Mouse (Mus musculus): ENCODE results near the gene Tmem44.
A peak's percentile ranks its signal among the peaks of the same experiment; 100 is the strongest.

Gene Tmem44

GRCm38 (mm10) chr16:30518635-30519034 lies 32.0 kb downstream of the Tmem44 start:
- no peak for DNase-seq (ENCODE audit: low spot score in 2 of 2)

DNA sequence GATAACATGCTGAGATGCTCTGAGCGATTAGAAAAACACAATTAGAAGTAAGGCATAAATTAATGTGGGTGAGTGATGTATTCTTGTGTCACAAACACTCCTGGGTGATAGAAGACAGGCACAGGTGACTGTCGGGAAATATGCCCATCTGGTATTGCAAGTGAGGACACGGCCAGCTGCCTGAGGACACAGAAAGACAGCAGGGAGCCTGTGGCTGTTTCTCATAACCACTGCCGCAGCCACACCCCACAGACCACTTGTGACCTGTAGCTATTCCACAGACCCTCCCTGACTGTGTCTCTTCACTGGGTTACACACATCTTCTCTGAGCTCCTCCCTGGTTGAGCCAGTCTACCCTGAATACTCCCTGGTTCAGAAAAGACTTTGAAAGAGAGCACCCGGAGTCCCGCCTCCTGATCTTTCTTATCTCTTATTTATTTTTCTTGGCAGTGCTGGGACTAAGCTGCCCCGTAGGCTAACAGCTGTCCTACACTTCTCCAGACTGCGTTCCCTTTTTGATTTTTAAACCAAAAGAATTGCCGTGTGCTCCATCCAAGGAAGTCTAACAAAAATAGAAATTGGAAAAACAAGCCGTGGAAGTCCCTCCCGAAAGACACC lies 32.9 kb downstream of the Tmem44 start:
- no peak for DNase-seq (ENCODE audit: low spot score in 2 of 2)

DNA sequence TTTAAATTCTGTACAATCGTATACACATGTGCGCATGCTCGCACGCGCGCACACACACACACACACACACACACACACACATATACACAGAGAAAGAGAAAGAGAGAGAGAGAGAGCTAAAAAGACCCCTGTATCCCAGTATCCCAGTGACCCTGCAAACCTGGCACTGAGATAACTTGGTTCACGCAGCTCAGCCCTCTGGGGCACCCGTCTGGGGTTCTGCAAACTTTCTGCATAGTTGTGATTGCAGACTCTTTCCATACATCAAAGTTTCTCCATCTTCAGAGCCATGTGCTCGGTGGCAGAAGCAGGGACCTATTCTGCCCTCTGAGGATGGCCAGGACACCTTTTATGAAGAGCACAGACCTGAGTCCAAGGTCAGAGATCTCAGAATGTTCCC lies 33.6 kb downstream of the Tmem44 start:
- DNase-seq (ENCODE audit: low spot score in 2 of 2): no peak

DNA sequence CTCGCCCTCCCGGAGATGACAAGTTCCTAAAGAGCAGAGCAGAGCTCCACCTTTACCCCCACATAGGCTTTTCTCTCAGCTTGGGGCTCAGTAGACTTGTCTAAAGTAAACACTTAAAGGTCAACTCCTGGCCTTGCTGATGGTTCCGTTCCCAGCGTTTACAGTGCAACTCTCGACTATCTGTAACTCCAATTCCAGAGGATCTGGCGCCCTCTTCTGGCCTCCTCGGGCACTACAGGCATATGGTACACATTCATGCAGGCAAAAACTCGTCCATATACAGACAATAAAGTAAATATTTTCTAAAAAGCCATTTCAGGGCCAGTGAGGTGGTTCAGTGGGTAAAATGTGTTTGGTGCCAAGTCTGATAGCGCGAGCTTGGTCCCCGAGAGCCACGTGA lies 35.2 kb downstream of the Tmem44 start:
- DNase-seq (ENCODE audit: low spot score in 2 of 2): no peak

GRCm38 (mm10) chr16:30513050-30514024 lies 37.3 kb downstream of the Tmem44 start:
- peak in 1 of 2 experiments; percentile 34 for DNase-seq (ENCODE audit: low spot score in 2 of 2)

GRCm38 (mm10) chr16:30512375-30513049 lies 38.1 kb downstream of the Tmem44 start:
- no peak for DNase-seq (ENCODE audit: low spot score in 2 of 2)

DNA sequence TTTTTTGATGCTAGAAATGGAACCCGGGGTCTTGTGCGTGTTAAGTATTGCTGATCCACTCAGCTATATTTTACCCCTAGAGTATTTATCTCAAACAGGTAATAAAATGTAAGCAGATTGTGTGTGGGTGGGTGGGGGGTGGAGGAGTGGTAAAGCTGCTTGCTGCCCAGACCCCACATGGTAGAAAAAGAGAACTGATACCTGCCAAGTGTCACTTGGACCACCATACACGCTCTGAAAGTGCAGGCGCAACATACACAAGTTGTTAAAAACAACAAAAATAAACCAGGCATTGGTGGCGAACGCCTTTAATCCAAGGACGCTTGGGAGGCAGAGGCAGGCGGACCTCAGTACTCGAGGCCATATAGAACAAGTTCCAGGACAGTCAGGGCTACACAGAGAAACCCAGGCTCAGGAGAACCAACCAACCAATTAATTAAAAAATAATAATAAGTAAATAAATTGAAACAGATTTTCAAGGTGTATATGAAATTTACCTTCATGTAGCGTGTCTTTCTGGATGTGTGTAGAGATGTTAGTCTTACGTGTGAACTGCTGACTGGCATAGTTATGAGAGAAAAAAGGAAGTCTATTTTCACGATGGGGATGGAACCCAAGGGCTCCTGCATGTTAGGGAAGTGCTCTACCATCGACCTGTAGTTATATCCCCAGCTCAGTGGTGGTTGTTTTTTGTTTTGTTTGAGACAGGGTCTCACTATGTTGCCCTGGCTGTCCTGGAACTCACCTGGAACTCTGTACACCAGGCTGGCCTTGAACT lies 38.9 kb downstream of the Tmem44 start:
- no peak for DNase-seq (ENCODE audit: low spot score in 2 of 2)

GRCm38 (mm10) chr16:30510504-30511451 lies 39.9 kb downstream of the Tmem44 start:
- DNase-seq (ENCODE audit: low spot score in 2 of 2): peak in 1 of 2 experiments; percentile 84

GRCm38 (mm10) chr16:30510091-30510490 lies 40.6 kb downstream of the Tmem44 start:
- no peak for DNase-seq (ENCODE audit: low spot score in 2 of 2)

GRCm38 (mm10) chr16:30509340-30509739 lies 41.3 kb downstream of the Tmem44 start:
- DNase-seq (ENCODE audit: low spot score in 2 of 2): no peak

DNA sequence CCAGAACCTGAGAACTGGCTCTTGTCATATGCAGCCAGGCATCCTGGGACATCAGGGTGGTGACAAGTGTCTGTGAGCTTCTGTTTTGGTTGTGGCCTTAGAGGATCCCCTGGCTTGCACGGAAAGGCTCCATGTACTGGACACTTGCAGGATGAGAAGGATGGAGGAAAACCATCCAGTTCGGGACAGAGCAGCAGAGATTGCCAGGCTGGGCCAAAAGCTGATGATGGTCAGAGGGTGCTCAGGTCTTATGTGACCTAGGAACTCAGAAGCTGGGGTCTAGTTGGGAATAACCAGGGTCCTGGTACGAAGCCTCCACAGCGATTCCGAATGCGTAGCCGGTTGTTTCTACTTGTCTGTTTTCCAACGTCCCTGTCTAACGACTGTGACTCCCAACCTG lies 41.9 kb downstream of the Tmem44 start:
- DNase-seq (ENCODE audit: low spot score in 2 of 2): no peak

GRCm38 (mm10) chr16:30507120-30507519 lies 43.5 kb downstream of the Tmem44 start:
- no peak for DNase-seq (ENCODE audit: low spot score in 2 of 2)

GRCm38 (mm10) chr16:30505311-30506031 lies 45.2 kb downstream of the Tmem44 start:
- no peak for DNase-seq (ENCODE audit: low spot score in 2 of 2)

GRCm38 (mm10) chr16:30504856-30505255 lies 45.8 kb downstream of the Tmem44 start:
- DNase-seq (ENCODE audit: low spot score in 2 of 2): no peak

- no peak for DNase-seq (ENCODE audit: low spot score in 2 of 2)
Observed at GRCm38 (mm10) chr16:30503958-30504357, 46.7 kb downstream of the Tmem44 start.

DNA sequence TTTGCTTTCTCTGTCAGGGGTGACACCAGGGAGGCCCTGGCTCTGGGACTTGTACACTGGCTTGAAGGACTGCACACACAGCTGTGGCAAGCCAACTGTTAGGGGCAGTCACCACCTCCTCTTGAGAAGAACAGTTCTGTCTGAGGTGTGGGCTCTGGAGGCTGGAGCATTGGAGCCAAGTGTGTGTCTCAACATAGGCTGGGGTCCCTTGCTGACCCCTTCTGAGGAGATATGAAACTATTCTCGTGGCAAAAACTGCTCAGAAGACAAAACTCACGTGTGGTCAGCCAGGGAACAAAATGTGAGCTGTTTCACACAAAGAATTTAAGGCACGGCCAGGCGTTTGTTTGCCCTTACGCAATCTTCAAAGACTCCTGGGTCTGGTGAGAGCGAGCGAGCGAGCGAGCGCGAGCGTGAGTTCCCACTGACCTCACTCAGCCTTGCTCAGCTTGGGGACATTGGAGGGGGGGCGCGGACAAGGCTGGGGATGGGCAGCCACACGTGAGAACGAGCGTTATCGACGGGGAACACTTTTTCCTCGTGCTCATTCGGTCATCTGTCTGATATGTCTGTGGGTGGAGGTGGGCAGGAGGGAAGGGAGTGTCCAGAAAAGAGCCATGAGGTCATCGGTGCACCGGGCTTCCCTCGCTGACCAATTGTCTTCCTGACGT lies 48.3 kb downstream of the Tmem44 start:
- no peak for DNase-seq (ENCODE audit: low spot score in 2 of 2)

- DNase-seq (ENCODE audit: low spot score in 2 of 2): no peak
Observed at GRCm38 (mm10) chr16:30501621-30502020, 49.0 kb downstream of the Tmem44 start.

GRCm38 (mm10) chr16:30500223-30500622 lies 50.4 kb downstream of the Tmem44 start:
- DNase-seq (ENCODE audit: low spot score in 2 of 2): no peak

GRCm38 (mm10) chr16:30499126-30499857 lies 51.4 kb downstream of the Tmem44 start:
- no peak for DNase-seq (ENCODE audit: low spot score in 2 of 2)

Data from left cerebral cortex, adult 9 months (tissue).